Mouse (Mus musculus) lung, postnatal 0 days (tissue): ENCODE data around the gene Tm4sf20. TPM values are rescaled to one million over a fixed set of nuclear protein-coding genes. Genes with fewer than 3 reads are reported as not detected.

Experiments
- ATAC-seq: fragments of 200-750 bp; cut with Nextera tagmentation; 2 replicates; pipeline ENCODE4 v1.8.0; 2017; ENCODE audit warnings: moderate library complexity
- DNase-seq: peaks from one replicate; pipeline ENCODE4 v3.0.0-alpha.2; 2016; ENCODE audit warnings: low spot score
- H3K27ac ChIP-seq: fragments of 300-500 bp; sonication (generic); 2 replicates; pipeline ENCODE4 v1.5.1; 2014; ENCODE audit warnings: antibody characterized with exemption, mild to moderate bottlenecking, low read length, mixed read lengths
- H3K27me3 ChIP-seq: fragments of 300-500 bp; sonication (generic); replicated peaks from 2 replicates; pipeline ENCODE4 v1.6.1; 2014; ENCODE audit warnings: low read length, mixed read lengths; ENCODE audit not compliant: insufficient read depth
- H3K36me3 ChIP-seq: fragments of 300-500 bp; sonication (generic); 2 replicates; pipeline ENCODE4 v1.6.1; 2014; ENCODE audit warnings: low read length, mixed read lengths; ENCODE audit not compliant: insufficient read depth
- H3K4me1 ChIP-seq: fragments of 300-500 bp; sonication (generic); 2 replicates; pipeline ENCODE4 v1.6.1; 2014; ENCODE audit warnings: antibody characterized with exemption, low read depth, low read length, mixed read lengths; ENCODE audit not compliant: insufficient read depth
- H3K4me2 ChIP-seq: fragments of 300-500 bp; sonication (generic); replicated peaks from 2 replicates; pipeline ENCODE4 v1.6.1; 2014; ENCODE audit warnings: low read depth, mild to moderate bottlenecking, low read length, moderate library complexity, mixed read lengths
- H3K4me3 ChIP-seq: fragments of 300-500 bp; sonication (generic); 2 replicates; pipeline ENCODE4 v1.5.1; 2014; ENCODE audit warnings: low read depth, low read length
- H3K9ac ChIP-seq: fragments of 300-500 bp; sonication (generic); replicated peaks from 2 replicates; pipeline ENCODE4 v1.6.1; 2014; ENCODE audit warnings: low read depth, mild to moderate bottlenecking
- H3K9me3 ChIP-seq: fragments of 300-500 bp; sonication (generic); 2 replicates; pipeline ENCODE4 v1.6.1; 2016; ENCODE audit warnings: low read length, mixed read lengths
- CTCF ChIP-seq: IDR thresholded peaks from 2 replicates; pipeline ENCODE4 v1.5.1; 2016; ENCODE audit warnings: antibody characterized with exemption, mild to moderate bottlenecking
- EP300 ChIP-seq: IDR thresholded peaks from 2 replicates; pipeline ENCODE4 v1.6.1; 2016; ENCODE audit warnings: antibody characterized with exemption, mild to moderate bottlenecking, control low read depth
- WGBS: fragments of 180-500 bp; shearing (Covaris S2); extraction: QIAGEN DNeasy Blood & Tissue Kit; methylation state at CpG from one replicate; pipeline ENCODE4 v1.1.7; 2014; 5-methylcytosine and 5-hydroxymethylcytosine counted together
- polyA plus RNA-seq: library from polyadenylated mRNA; unstranded; fragments of >200 nt; fragmentation: Nextera tagmentation; extraction: Ambion mirVana; gene quantifications from 2 replicates; pipeline ENCODE4 v1.2.1, GENCODE M21; 2015

Gene Tm4sf20
- polyA plus RNA-seq, 1 experiment from 2014 or later: 0.07 TPM

DNA sequence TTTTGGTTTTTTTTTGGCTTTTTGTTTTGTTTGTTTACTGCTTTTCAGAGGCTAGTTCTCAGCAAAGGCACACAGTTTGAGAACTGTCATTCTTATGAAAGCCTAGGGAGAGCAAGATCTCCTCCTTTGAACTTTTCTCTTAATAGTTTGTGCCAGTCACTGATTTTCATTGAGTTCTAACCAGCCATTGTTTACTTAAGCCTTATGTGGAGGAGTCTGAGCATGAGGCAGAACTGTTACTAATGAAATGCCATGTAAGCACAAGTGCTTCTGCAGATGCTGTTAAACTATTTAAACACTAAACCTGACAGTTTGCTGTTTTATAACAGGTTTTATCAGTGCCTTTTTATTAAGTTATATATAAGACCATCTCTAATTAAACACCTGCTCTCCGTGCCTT lies 30.2 kb downstream of the Tm4sf20 start:
- peaks cover 24% of the 10 kb centered on the region; the same call in 1 of the 2 replicates for H3K36me3 ChIP-seq
- WGBS: 86% methylated on average over 1 of the region's 1 CpGs
- no peak for ATAC-seq
- no peaks in the 10 kb centered on the region for H3K9me3 ChIP-seq
- TF ChIP-seq EP300: no peak
- no peak for TF ChIP-seq CTCF
- DNase-seq: no peak
- no peak overlapping the region for H3K27ac ChIP-seq
- H3K9ac ChIP-seq: no peak overlapping the region
- no peak overlapping the region for H3K4me3 ChIP-seq
- no peak overlapping the region for H3K4me2 ChIP-seq
- no peaks in the 10 kb centered on the region for H3K4me1 ChIP-seq
- H3K27me3 ChIP-seq: no peaks in the 10 kb centered on the region

GRCm38 (mm10) chr1:82733357-82733756 lies 34.9 kb downstream of the Tm4sf20 start:
- no peaks in the 10 kb centered on the region for H3K4me1 ChIP-seq
- WGBS: 91% methylated on average over 1 of the region's 1 CpGs
- no peaks in the 10 kb centered on the region for H3K27me3 ChIP-seq
- peaks cover 44% of the 10 kb centered on the region; the same call in 1 of the 2 replicates for H3K36me3 ChIP-seq
- H3K27ac ChIP-seq: no peak overlapping the region
- H3K9ac ChIP-seq: no peak overlapping the region
- no peak overlapping the region for H3K4me3 ChIP-seq
- ATAC-seq (no peak), DNase-seq (no peak)
- H3K9me3 ChIP-seq: no peaks in the 10 kb centered on the region
- no peak overlapping the region for H3K4me2 ChIP-seq
- no peak for TF ChIP-seq EP300
- no peak for TF ChIP-seq CTCF

DNA sequence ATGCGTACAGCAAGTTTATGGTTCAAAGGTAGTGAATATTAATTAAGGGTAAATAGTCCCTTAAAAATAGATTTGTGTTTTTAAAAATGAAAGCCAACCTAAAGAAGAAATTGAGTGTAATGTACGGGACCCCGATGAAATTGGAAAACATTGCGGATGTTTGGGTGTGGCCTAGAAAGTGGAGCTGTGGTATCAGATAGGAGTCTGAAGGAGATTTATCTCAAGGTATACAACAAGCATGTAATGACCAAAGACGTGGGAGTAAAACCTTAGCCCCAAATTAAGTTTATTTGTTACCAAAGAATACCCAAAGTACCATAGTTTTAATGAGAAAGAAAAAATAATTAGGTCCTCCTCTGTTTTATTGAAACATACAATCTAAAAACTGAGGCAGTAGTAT lies 41.8 kb downstream of the Tm4sf20 start:
- H3K36me3 ChIP-seq: peaks cover 24% of the 10 kb centered on the region; the same call in 1 of the 2 replicates
- ATAC-seq (no peak), DNase-seq (no peak)
- 91% methylated on average over 5 of the region's 5 CpGs for WGBS
- H3K27me3 ChIP-seq: 0 out of 2 replicates have a peak, but pooled peaks cover 3% of the 10 kb centered on the region
- H3K4me2 ChIP-seq: no peak overlapping the region
- H3K4me1 ChIP-seq: peaks cover 3% of the 10 kb centered on the region; the same call in 1 of the 2 replicates
- H3K4me3 ChIP-seq: no peak overlapping the region
- no peak overlapping the region for H3K27ac ChIP-seq
- no peak overlapping the region for H3K9ac ChIP-seq
- H3K9me3 ChIP-seq: no peaks in the 10 kb centered on the region
- no peak for TF ChIP-seq EP300
- no peak for TF ChIP-seq CTCF

DNA sequence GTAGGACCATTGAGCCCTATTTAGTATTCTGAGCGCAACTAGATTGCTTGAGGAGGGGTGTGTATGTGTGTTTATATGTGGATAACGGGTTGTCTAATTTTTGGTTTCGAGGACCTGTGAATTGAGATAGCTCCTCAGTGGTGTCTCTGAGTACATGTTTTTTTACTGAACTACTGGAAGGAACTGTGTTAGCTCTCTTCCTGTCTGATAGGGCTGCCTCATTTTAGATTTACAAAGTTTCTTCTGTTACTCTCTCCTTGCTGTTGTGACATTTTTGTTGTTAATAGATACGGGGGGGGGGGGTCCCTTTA lies 42.4 kb downstream of the Tm4sf20 start:
- WGBS: 39% methylated on average over 4 of the region's 4 CpGs
- H3K4me1 ChIP-seq: peaks cover 3% of the 10 kb centered on the region; the same call in 1 of the 2 replicates
- DNase-seq (no peak), ATAC-seq (no peak)
- H3K4me3 ChIP-seq: peak overlapping the region; percentile 98
- peaks cover 18% of the 10 kb centered on the region; the same call in 1 of the 2 replicates for H3K36me3 ChIP-seq
- H3K9ac ChIP-seq: peak overlapping the region; percentile 98; the same call in 1 of the 2 replicates
- no peaks in the 10 kb centered on the region for H3K9me3 ChIP-seq
- H3K4me2 ChIP-seq: peak overlapping the region; percentile 84
- no peak overlapping the region for H3K27ac ChIP-seq
- 0 out of 2 replicates have a peak, but pooled peaks cover 3% of the 10 kb centered on the region for H3K27me3 ChIP-seq
- TF ChIP-seq CTCF (no peak), EP300 (no peak)

DNA sequence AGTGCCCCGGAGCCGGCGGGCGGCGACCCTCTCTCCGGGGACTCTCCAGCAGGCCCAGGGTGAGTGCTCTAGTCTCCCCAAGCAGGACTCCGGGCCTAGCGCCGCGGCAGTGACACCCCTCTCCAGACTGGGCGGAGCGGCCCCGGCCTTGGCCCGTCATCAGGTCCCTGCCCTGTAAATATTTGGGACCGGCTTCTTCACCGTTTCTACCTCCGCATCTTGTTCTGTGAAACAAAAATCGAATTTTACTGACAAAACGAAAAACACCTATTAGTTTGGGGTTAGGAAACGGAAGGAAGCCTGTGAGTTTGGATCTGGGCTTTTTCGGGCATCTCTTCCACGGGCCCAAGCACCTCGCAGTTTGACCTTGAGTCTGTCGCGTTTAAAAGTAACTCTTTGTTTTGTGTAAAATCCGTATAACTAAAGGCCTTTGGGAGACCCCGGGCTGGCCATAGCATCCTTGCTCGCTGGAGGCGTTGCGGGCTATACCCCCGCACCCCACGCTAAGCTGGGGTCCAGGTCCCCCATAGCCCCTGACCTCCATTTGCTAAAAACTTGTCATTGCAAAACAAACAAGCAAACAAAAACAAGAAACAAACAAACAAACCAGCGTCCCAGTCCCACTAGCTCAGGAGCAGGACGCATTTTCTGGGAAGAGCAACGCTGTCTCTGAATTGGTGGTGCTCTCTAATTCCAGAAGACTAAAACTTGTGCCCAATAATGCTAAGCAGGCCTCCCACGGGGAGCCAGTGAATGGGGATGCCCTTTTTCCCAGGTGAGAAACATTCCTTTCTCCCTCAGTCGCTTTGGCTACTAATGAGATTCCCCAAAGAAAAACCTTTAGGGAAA lies 43.0 kb downstream of the Tm4sf20 start:
- 0 out of 2 replicates have a peak, but pooled peaks cover 3% of the 10 kb centered on the region for H3K27me3 ChIP-seq
- H3K4me1 ChIP-seq: peaks cover 3% of the 10 kb centered on the region; the same call in 1 of the 2 replicates
- WGBS: 1% methylated on average over 37 of the region's 37 CpGs
- no peaks in the 10 kb centered on the region for H3K9me3 ChIP-seq
- H3K4me2 ChIP-seq: peak overlapping the region; percentile 84
- TF ChIP-seq EP300 (no peak), CTCF (no peak)
- DNase-seq (peak; percentile 84), ATAC-seq (peak; percentile 98)
- H3K27ac ChIP-seq: peak overlapping the region; percentile 87
- peak overlapping the region; percentile 98 for H3K4me3 ChIP-seq
- H3K9ac ChIP-seq: peak overlapping the region; percentile 98
- peaks cover 18% of the 10 kb centered on the region; the same call in 1 of the 2 replicates for H3K36me3 ChIP-seq

GRCm38 (mm10) chr1:82724339-82725025 lies 43.8 kb downstream of the Tm4sf20 start, which contains the start of gene Mff:
Gene Mff, plus strand, starts transcription at chr1:82724890.
- Histone ChIP-seq H3K9ac (peak within 1 kb of the TSS; percentile 98), H3K4me3 (peak within 1 kb of the TSS; percentile 98), H3K27ac (peak within 1 kb of the TSS; percentile 87), H3K9me3 (no peaks in the 10 kb centered on the region), H3K4me1 (peaks cover 3% of the 10 kb centered on the region; the same call in 1 of the 2 replicates), H3K27me3 (0 out of 2 replicates have a peak, but pooled peaks cover 3% of the 10 kb centered on the region), H3K4me2 (peak within 1 kb of the TSS; percentile 84), H3K36me3 (peaks cover 14% of the 10 kb centered on the region; the same call in 1 of the 2 replicates)
- ATAC-seq (peak; percentile 99), DNase-seq (peak; percentile 97)
- 13% methylated on average over 38 of the region's 38 CpGs for WGBS
- TF ChIP-seq EP300: peak; percentile 67
- no peak for TF ChIP-seq CTCF
